Mouse (Mus musculus): ENCODE measurements around the gene Nos1ap.

Nos1ap gene

GRCm38 (mm10) chr1:170549059-170549458 is 40.6 kb downstream of the Nos1ap start:
- in situ Hi-C loops (cut with MboI; ENCODE audit: low sequenced_read_pairs) = no loop called here

- in situ Hi-C loops (cut with MboI; ENCODE audit: low sequenced_read_pairs) = no loop called here
These were observed 41.4 kb downstream of the Nos1ap start for GRCm38 (mm10) chr1:170548192-170548795.

DNA sequence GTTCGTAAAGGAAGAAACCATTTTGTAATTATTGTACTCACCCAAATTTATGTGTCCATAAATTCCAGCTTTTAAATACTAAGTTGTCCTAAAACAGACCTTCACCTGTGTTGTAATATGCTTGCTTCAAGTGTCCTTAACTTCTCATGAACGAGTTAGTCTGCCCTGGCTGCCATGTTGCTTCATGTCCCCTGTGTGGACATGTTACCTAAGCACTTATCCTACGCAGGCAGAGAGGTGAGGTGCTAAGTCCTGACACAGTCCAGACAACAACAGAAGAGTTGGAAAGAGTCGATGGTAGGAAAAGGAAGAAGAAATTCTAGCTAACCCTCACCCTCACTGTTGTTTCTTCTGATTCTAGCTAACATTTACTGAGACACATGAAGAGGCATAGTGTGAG is 43.4 kb downstream of the Nos1ap start:
- in situ Hi-C loops (cut with MboI; ENCODE audit: low sequenced_read_pairs) = no loop called here

GRCm38 (mm10) chr1:170545286-170545685 is 44.4 kb downstream of the Nos1ap start:
- in situ Hi-C loops (cut with MboI; ENCODE audit: low sequenced_read_pairs) = no loop called here

DNA sequence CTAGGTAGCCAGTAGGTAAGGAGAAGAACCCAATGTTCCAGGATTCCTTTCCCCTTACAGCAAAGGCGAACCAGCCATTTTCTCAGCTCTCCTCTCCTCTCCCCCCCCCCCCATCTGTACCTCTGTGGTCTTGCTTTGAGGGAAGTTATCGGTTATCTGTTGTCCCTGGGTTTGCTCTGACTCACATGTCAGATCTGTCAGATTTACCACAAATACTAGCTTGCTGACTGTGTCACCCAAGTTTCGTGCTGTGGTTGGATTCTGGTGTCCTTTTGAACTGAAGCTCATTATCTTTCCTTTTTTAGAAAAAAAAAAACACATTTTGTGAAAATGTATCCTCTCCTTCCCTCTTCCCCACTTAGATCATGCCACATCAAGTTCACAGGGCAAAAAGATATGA is 50.2 kb downstream of the Nos1ap start:
- in situ Hi-C loops (cut with MboI; ENCODE audit: low sequenced_read_pairs) = no loop called here

- in situ Hi-C loops (cut with MboI; ENCODE audit: low sequenced_read_pairs) = no loop called here
These were observed 51.1 kb downstream of the Nos1ap start for GRCm38 (mm10) chr1:170538481-170539061.

DNA sequence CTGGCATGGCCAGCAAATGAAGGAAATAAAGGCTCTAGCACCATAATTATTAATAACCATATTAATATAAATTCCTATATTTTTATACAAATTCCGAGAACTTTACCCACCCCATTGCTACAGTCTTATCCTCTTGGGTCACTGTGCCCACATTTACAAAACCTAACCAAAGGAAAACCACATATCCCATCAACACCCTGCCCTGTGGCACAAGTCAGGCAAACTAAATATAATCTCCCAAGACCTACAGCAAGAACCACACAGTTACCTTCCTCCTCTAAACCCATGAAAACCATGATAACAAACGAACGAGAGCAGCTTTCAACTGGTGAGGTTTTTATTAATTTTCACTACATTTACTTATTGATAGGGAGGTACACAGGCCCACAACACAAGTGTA is 53.3 kb downstream of the Nos1ap start:
- in situ Hi-C loops (cut with MboI; ENCODE audit: low sequenced_read_pairs) = no loop called here

GRCm38 (mm10) chr1:170535221-170535620 is 54.4 kb downstream of the Nos1ap start:
- in situ Hi-C loops (cut with MboI; ENCODE audit: low sequenced_read_pairs) = no loop called here

DNA sequence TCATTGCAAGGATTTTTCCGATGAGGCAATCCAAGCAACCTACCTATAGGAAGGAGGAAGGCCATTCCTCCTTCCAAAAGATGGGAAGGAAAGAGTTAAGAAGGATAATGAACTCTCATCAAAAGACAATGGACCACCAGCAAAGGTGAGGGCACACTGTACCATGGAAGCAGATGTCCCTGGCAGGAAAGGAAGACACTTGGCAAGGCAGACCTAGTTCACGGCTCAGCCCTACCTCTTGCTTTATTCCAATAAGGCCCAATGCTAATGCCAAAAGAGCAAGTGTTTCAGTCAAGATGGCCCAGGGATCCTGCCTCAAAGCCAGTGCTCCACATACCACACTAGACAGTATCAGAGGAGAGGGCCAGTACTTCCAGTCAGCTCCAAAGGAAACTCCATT is 58.4 kb downstream of the Nos1ap start:
- in situ Hi-C loops (cut with MboI; ENCODE audit: low sequenced_read_pairs) = no loop called here

DNA sequence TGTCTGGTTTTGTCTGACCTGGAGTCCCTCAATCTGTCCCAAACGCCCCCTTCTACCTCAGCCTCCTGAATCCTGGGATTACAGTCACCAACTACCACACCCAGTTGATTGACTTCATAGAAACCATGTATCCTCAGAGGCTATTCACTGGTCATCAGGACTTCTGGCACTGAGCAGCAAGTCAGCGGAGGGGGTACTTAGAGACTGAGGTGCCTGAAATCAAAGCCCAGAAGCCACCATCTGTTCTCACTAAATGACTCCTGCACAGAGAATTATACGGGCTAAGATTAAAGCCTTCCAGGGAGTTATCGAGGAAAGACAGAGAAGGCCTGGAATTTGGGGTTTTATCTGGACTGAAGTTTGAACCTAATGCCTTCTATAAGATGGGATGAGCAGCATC is 59.2 kb downstream of the Nos1ap start:
- in situ Hi-C loops (cut with MboI; ENCODE audit: low sequenced_read_pairs) = no loop called here

- in situ Hi-C loops (cut with MboI; ENCODE audit: low sequenced_read_pairs) = no loop called here
These were observed 66.8 kb downstream of the Nos1ap start for GRCm38 (mm10) chr1:170522891-170523290.

DNA sequence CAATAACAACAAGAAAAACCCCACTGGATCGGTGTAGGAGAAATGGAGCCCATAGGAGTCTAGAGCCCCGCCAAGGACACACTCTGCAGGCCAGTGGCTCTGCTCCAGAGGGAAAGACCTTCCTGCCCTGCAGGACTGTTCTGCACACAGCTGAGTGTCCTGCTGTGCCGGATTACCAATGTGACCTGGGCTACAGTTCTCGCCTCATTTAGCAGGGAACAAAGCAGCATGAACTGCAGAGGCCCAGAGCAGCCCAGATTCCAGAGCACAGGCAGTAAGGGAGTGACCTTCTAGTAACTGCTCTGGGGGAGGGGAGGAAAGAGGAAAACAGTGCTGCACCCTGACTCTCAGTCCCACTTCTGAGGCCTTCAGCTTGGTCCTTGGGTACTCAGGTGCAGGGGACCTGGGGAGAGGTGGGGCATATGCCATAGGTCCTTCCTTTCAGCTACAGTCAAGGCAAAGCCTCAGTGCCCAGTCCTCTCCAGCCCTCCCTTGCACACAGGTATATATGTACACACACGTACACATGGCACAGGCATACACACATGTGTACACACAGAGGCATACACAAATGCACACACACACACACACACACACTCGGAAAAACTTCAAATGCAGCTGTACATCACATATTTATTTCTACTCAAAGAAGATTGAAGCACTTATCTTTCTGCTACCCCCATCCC is 68.0 kb downstream of the Nos1ap start:
- in situ Hi-C loops (cut with MboI; ENCODE audit: low sequenced_read_pairs) = no loop called here

GRCm38 (mm10) chr1:170520206-170520605 is 69.5 kb downstream of the Nos1ap start:
- in situ Hi-C loops (cut with MboI; ENCODE audit: low sequenced_read_pairs) = no loop called here

DNA sequence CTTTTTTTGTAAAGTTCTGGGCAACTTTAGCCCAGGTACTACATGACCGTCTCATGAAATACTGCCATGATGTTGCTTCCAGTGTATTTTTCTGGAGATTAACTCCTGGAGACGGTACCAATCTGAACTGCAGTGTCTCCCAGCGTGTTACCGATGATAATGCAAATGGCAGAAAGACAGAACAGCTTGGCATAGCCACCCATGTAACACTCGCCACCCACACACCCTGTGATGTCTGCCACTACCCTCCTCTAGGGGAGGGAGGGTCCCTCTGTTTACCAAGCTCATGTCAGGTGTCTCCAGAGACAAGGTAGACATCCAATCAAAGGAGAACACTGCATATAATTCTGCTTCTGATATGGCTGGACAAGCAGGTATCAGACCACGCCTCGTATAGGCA is 70.0 kb downstream of the Nos1ap start:
- in situ Hi-C loops (cut with MboI; ENCODE audit: low sequenced_read_pairs) = no loop called here

GRCm38 (mm10) chr1:170516182-170516581 is 73.5 kb downstream of the Nos1ap start:
- in situ Hi-C loops (cut with MboI; ENCODE audit: low sequenced_read_pairs) = no loop called here

DNA sequence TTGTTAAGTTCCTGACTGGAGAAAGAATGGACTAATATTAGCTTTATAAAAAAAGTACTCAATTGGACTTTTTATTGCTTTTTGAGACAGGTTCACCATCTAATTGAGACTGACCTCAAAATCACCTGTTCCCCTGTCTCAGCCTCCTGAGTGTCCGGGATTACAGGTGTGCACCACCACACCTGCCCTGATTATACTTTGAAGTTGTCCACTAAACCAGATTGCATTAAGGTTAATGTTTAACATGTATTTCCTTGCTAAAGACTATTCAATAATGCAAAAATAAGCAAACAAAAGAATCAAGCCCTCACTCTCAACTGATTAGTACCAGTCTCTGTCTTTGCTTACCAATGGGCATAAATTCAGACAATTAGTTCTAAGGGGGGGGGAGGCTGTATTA is 74.2 kb downstream of the Nos1ap start:
- in situ Hi-C loops (cut with MboI; ENCODE audit: low sequenced_read_pairs) = no loop called here

- in situ Hi-C loops (cut with MboI; ENCODE audit: low sequenced_read_pairs) = no loop called here
These were observed 75.4 kb downstream of the Nos1ap start for GRCm38 (mm10) chr1:170514226-170514625.

GRCm38 (mm10) chr1:170512429-170513097 is 77.1 kb downstream of the Nos1ap start:
- in situ Hi-C loops (cut with MboI; ENCODE audit: low sequenced_read_pairs) = no loop called here

DNA sequence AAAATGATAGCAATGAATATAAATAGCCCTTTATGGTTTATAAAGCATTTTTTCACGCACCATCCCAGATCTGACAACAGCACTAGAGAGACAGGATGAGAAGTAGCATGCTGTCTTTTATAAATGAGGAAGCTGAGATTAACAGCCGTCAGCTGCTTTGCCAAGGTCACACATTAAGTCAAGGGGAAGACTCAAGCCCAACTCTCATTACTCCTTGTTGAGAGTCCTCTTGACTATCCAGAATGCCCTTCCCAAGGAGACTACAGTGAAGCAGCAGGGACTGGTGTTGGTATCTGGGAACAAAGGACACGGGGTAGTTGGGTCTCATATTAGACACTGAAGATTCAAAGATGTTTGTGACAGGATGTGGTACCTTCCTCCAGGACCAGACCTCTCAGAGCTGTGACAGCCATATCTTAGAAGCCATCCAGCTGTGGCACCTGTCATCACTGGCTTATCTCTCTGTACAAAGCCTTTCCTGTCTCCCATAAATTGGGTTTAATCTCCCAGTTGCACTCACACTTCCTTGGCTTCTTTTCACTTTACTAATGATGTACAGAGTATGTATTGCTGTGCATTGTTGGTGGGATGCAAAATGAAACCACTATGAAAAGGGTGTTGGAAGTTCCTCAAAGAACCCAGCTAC is 78.9 kb downstream of the Nos1ap start:
- in situ Hi-C loops (cut with MboI; ENCODE audit: low sequenced_read_pairs) = no loop called here

GRCm38 (mm10) chr1:170506309-170506708 is 83.4 kb downstream of the Nos1ap start:
- in situ Hi-C loops (cut with MboI; ENCODE audit: low sequenced_read_pairs) = no loop called here

DNA sequence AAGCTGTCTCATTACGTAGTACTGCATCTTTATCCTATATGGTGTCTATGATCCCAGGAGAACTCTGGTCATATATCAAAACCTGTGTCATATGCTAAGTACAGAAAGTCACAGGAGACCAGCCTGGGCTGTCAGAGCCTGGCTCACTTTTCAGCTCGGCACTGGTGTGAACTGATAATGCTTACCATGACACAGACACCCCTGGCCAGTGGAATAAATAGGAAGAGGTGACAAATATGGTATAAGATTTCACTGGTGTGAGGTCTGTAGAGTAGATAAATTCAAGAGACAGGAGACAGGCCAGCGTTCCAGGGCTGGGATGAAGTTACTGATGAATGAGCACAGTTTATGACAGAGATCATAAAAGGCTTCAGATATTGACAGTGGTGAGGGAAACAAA is 84.6 kb downstream of the Nos1ap start:
- in situ Hi-C loops (cut with MboI; ENCODE audit: low sequenced_read_pairs) = no loop called here
